Comparison of ENCODE assay signal across 22 mouse cellular contexts in genomic region chr15:77847108-77847507, GRCm38 (mm10). TPM values are rescaled to one million over a fixed set of nuclear protein-coding genes. Genes with fewer than 3 reads are reported as not detected.
DNase-seq lines count a peak whose midpoint lies in the region; ATAC-seq and TF ChIP-seq lines count a peak whose summit lies in the region.
"Had no signal": no experiment of that assay in that cellular context is flagged by ENCODE, and none has a peak within 500 bp of the region (broad histone marks: within the 10 kb centered on the region; RNA-seq: fewer than 3 reads in every experiment).

No protein-coding gene starts in this region.

- H3K4me3 ChIP-seq in liver, postnatal 0 days (ENCODE audit: low read depth, low read length), result no peak overlapping the region
- no peak overlapping the region for H3K4me3 ChIP-seq in liver, embryonic 11.5 days (ENCODE audit: low read depth, low read length)
- no peak overlapping the region for H3K4me3 ChIP-seq in ES-Bruce4 (ENCODE audit: low read depth, low read length)
- no peak overlapping the region for H3K4me3 ChIP-seq in limb, embryonic 10.5 days
- H3K4me3 ChIP-seq: embryonic facial prominence, embryonic 10.5 days; forebrain, embryonic 13.5 days; gastrocnemius, adult 2 months; heart, embryonic 10.5 days; hindbrain, embryonic 13.5 days had no signal

- 58% methylated on average over 3 of the region's 3 CpGs for WGBS in liver, postnatal 0 days (ENCODE audit: insufficient replicate concordance)
- WGBS in liver, embryonic 11.5 days, result 62% methylated on average over 3 of the region's 3 CpGs
- 82% methylated on average over 3 of the region's 3 CpGs for WGBS in limb, embryonic 10.5 days

- H3K9ac ChIP-seq in liver, postnatal 0 days (replicated peaks), result no peak overlapping the region
- no peak overlapping the region for H3K9ac ChIP-seq in liver, embryonic 11.5 days (ENCODE audit: low read depth, low read length)
- H3K9ac ChIP-seq in ES-Bruce4 (ENCODE audit: low read depth, poor library complexity, severe bottlenecking), result peak overlapping the region; percentile 31; the same call in 1 of the 2 replicates
- H3K9ac ChIP-seq: forebrain, embryonic 13.5 days; hindbrain, embryonic 13.5 days had no signal

- no peak for TF ChIP-seq EP300 in liver, postnatal 0 days (IDR thresholded peaks at IDR 0.05; ENCODE audit: low read depth)
- TF ChIP-seq EP300 in ES-Bruce4 (IDR thresholded peaks at IDR 0.05; ENCODE audit: insufficient read depth, low read depth, low read length), result no peak

- H3K27me3 ChIP-seq in liver, postnatal 0 days (ENCODE audit: insufficient read depth, low read length), result no peaks in the 10 kb centered on the region
- no peaks in the 10 kb centered on the region for H3K27me3 ChIP-seq in liver, embryonic 11.5 days (replicated peaks; ENCODE audit: control insufficient read depth, insufficient read depth, low read length)
- no peaks in the 10 kb centered on the region for H3K27me3 ChIP-seq in ES-Bruce4 (ENCODE audit: control insufficient read depth, insufficient read depth, low read length, poor library complexity, severe bottlenecking)
- no peaks in the 10 kb centered on the region for H3K27me3 ChIP-seq in limb, embryonic 10.5 days (ENCODE audit: low read depth, poor library complexity, severe bottlenecking)
- H3K27me3 ChIP-seq: forebrain, embryonic 13.5 days; hindbrain, embryonic 13.5 days; Patski had no signal

- peak overlapping the region; percentile 53 for H3K27ac ChIP-seq in liver, postnatal 0 days (ENCODE audit: low read depth)
- no peak overlapping the region for H3K27ac ChIP-seq in liver, embryonic 11.5 days (ENCODE audit: low read depth, low read length)
- H3K27ac ChIP-seq in ES-Bruce4 (ENCODE audit: insufficient read depth, low read length), result peak overlapping the region; percentile 90
- peak overlapping the region; percentile 11; the same call in 1 of the 2 replicates for H3K27ac ChIP-seq in limb, embryonic 10.5 days
- H3K27ac ChIP-seq: embryonic facial prominence, embryonic 10.5 days; forebrain, embryonic 13.5 days; gastrocnemius, adult 2 months; heart, embryonic 10.5 days; hindbrain, embryonic 13.5 days; hindbrain, postnatal 0 days had no signal

- H3K9me3 ChIP-seq in liver, postnatal 0 days (ENCODE audit: low read length), result no peaks in the 10 kb centered on the region
- no peaks in the 10 kb centered on the region for H3K9me3 ChIP-seq in liver, embryonic 11.5 days (ENCODE audit: control insufficient read depth, low read length)
- H3K9me3 ChIP-seq in ES-Bruce4 (replicated peaks; ENCODE audit: control insufficient read depth, insufficient read depth, low read length, poor library complexity, severe bottlenecking), result no peaks in the 10 kb centered on the region
- no peaks in the 10 kb centered on the region for H3K9me3 ChIP-seq in limb, embryonic 10.5 days (replicated peaks)
- H3K9me3 ChIP-seq: embryonic facial prominence, embryonic 10.5 days; forebrain, embryonic 13.5 days; heart, embryonic 10.5 days; hindbrain, embryonic 13.5 days had no signal

- no peaks in the 10 kb centered on the region for H3K36me3 ChIP-seq in liver, postnatal 0 days (replicated peaks; ENCODE audit: insufficient read depth, low read length)
- no peaks in the 10 kb centered on the region for H3K36me3 ChIP-seq in liver, embryonic 11.5 days (ENCODE audit: control insufficient read depth, insufficient read depth, low read length)
- H3K36me3 ChIP-seq in ES-Bruce4 (ENCODE audit: control insufficient read depth, insufficient read depth, low read length, poor library complexity, severe bottlenecking), result no peaks in the 10 kb centered on the region
- no peaks in the 10 kb centered on the region for H3K36me3 ChIP-seq in limb, embryonic 10.5 days
- H3K36me3 ChIP-seq: embryonic facial prominence, embryonic 10.5 days; heart, embryonic 10.5 days; hindbrain, embryonic 13.5 days had no signal

- ATAC-seq in liver, postnatal 0 days, result no peak
- ATAC-seq in liver, embryonic 11.5 days (replicated peaks; ENCODE audit: low FRiP score), result no peak
- ATAC-seq: activated CD4-positive, CD25-positive, alpha-beta regulatory T cell, adult 4 months; forebrain, embryonic 13.5 days; hindbrain, postnatal 0 days; Patski had no signal

- TF ChIP-seq POLR2A in ES-Bruce4 (IDR thresholded peaks at IDR 0.05; ENCODE audit: insufficient read depth, low read length), result no peak

- peaks cover 24% of the 10 kb centered on the region for H3K4me1 ChIP-seq in liver, postnatal 0 days (ENCODE audit: insufficient read depth)
- H3K4me1 ChIP-seq in liver, embryonic 11.5 days (replicated peaks; ENCODE audit: control insufficient read depth, insufficient read depth, low read length), result peaks cover 6% of the 10 kb centered on the region
- H3K4me1 ChIP-seq in ES-Bruce4 (ENCODE audit: control insufficient read depth, insufficient read depth, low read length), result peaks cover 12% of the 10 kb centered on the region
- H3K4me1 ChIP-seq in limb, embryonic 10.5 days, result peaks cover 13% of the 10 kb centered on the region
- H3K4me1 ChIP-seq: forebrain, embryonic 13.5 days; hindbrain, embryonic 13.5 days had no signal

- no peak for DNase-seq in liver, postnatal 0 days
- no peak for DNase-seq in liver, embryonic 11.5 days (ENCODE audit: low spot score)
- no peak for DNase-seq in limb, embryonic 10.5 days (ENCODE audit: low spot score)
- no peak for DNase-seq in layer of hippocampus, postnatal 36 days
- DNase-seq in kidney, adult 18-20 months, result no peak
- DNase-seq in right cerebral cortex, postnatal 36 days (ENCODE audit: low spot score in 2 of 2), result no peak
- DNase-seq: adrenal gland, postnatal 14 days; cerebellum, adult 18-20 months; cerebellum, postnatal 10 days; gastrocnemius, adult 2 months; gastrocnemius, postnatal 25 days; heart, adult 11 months; heart, postnatal 10 days; heart, postnatal 4 days had no signal

- H3K4me2 ChIP-seq in liver, postnatal 0 days (ENCODE audit: low read depth, low read length), result no peak overlapping the region
- no peak overlapping the region for H3K4me2 ChIP-seq in liver, embryonic 11.5 days
- H3K4me2 ChIP-seq: forebrain, embryonic 13.5 days; hindbrain, embryonic 13.5 days had no signal

- TF ChIP-seq CTCF in liver, postnatal 0 days (IDR thresholded peaks at IDR 0.05; ENCODE audit: low read depth), result no peak
- no peak for TF ChIP-seq CTCF in ES-Bruce4 (IDR thresholded peaks at IDR 0.05; ENCODE audit: low read depth, low read length)

RNA-seq across cellular contexts. Expression of gene Myh9, which starts 5.1 kb away (rescaled TPM):
- polyA plus RNA-seq in liver, postnatal 0 days (2015; fragmentation: Nextera tagmentation; extraction: Ambion mirVana), result 17.7 and 22.4 TPM in 2 replicates
- polyA plus RNA-seq in liver, embryonic 11.5 days (2014; fragmentation: Nextera tagmentation; extraction: Ambion mirVana), result 49.8 and 53.0 TPM in 2 replicates
- 584 and 601 TPM in 2 replicates for polyA plus RNA-seq in ES-Bruce4 (2011; ENCODE audit: insufficient read depth, insufficient read length, low read depth, missing spikeins)
- 30.6 and 39.2 TPM in 2 replicates for polyA plus RNA-seq in limb, embryonic 10.5 days (2016; fragmentation: Nextera tagmentation; extraction: Ambion mirVana)
- total RNA-seq in layer of hippocampus, postnatal 36 days (2021), result 100 to 1,000 TPM in 1 of 2 experiments, 10 to 100 TPM in 1; 92.4 to 103 TPM

Comparison
In these comparisons a context has a peak if more than half of its experiments do, and no peak if none do; other contexts are left out.
1. RNA of gene Myh9, which starts 5.1 kb away (polyA plus RNA-seq): 584 to 601 TPM in ES-Bruce4; 49.8 to 53.0 TPM in liver, embryonic 11.5 days, 30.6 to 39.2 TPM in limb, embryonic 10.5 days and 17.7 to 22.4 TPM in liver, postnatal 0 days; every median in the first group is over 10 times any median in the second.